Mouse (Mus musculus) erythroblast, embryonic 14.5 days (primary cell): Measurements from ENCODE around the gene Tmem107.

Source experiments
- GATA1 ChIP-seq: IDR thresholded peaks from 2 replicates; pipeline ENCODE4 v1.6.1; 2012; ENCODE audit warnings: low read length, inconsistent platforms, mixed read lengths
- TAL1 ChIP-seq: IDR thresholded peaks from 3 replicates; pipeline ENCODE4 v1.6.1; 2012; ENCODE audit warnings: low read length, inconsistent platforms, mixed read lengths

GRCm38 (mm10) chr11:69072234-69072633 lies 1.6 kb downstream of the Tmem107 start:
- no peak for TF ChIP-seq TAL1
- TF ChIP-seq GATA1, result no peak
